Mouse (Mus musculus): ENCODE results near the gene Far2.
A peak's percentile ranks its signal among the peaks of the same experiment; 100 is the strongest.

The Far2 gene

DNA sequence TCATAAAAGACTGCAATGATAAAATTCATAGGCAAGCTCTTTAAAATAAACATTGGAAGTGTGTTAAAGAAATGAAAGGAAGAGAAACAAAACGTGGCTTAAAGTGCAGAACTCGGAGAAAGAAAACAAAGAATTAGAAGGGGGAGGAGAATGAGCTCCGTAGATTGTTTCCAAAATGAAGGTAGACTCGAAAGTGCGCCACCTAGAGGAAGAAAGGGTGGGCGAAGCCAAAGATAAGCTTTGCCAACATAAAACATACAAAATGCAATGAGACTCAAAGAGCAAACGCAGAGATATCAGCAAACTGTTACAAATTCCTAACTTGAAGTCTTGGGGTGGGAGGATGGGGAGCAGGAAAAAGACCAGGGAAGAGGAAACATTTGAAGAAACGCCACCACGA lies 57.2 kb downstream of the Far2 start:
- TF ChIP-seq GATA4 (IDR thresholded peaks at IDR 0.05; ENCODE audit: insufficient replicate concordance, low read length), result no peak

DNA sequence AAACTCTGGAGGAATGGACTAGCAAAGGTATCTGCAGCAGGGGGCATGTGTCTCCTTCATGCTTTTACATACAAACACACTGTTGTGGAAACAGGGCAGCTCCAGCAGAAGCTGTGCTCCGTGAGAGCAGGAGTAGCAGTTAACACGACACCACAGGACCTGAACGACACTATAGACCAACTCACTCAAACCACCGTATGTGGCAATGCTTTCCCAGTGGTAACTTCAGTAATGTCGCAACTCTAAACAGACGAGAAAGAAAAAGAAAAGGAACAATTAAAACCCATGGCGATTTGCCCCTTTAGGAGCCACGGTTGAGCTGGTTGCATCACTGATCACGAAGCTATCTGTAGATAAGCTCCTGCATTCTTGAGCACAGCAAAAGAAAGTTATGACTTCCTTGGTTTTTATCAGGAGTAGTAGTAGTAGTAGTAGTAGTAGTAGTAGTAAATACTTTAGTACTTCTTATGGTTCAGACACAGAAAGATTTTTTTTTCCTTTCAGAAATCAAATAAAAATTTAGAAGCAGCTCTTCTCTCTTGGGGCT lies 58.7 kb downstream of the Far2 start:
- no peak for TF ChIP-seq GATA4 (IDR thresholded peaks at IDR 0.05; ENCODE audit: insufficient replicate concordance, low read length)

DNA sequence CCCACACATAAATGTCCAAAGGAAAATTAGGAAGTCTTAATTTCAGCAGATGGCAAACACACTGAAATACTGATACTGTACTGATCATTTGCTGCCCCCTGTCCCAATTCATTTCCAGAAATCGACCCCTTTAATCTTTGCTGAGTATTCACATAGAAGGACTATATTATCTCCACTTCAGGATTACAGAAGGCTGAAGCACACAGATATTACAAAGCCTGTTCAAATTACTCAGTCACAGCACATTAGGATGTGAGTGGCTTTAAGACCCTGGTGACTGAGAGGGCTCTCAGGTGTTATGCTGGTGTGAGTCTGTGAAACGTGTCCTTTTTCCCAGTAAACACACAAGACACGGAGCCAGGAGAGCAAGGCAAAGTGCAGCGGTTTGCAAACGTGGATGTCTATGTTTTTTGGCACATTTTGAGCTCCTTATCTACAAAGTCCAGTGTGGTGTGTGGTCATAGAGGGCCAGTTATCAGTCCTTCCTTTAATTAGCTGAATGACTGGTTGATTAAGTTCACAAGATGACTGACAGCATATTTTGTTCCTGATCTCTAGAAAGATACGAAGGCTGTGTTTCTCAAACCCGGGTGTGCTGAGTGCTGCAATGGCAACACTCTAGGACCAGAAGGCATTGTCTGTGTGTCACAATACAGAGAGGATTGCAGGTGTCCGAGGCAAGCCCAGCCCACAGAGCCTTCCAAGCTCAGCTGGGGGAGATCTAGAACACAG lies 61.8 kb downstream of the Far2 start:
- peak; percentile 55; the same call in 1 of the 2 replicates for TF ChIP-seq GATA4 (IDR thresholded peaks at IDR 0.05; ENCODE audit: insufficient replicate concordance, low read length)

DNA sequence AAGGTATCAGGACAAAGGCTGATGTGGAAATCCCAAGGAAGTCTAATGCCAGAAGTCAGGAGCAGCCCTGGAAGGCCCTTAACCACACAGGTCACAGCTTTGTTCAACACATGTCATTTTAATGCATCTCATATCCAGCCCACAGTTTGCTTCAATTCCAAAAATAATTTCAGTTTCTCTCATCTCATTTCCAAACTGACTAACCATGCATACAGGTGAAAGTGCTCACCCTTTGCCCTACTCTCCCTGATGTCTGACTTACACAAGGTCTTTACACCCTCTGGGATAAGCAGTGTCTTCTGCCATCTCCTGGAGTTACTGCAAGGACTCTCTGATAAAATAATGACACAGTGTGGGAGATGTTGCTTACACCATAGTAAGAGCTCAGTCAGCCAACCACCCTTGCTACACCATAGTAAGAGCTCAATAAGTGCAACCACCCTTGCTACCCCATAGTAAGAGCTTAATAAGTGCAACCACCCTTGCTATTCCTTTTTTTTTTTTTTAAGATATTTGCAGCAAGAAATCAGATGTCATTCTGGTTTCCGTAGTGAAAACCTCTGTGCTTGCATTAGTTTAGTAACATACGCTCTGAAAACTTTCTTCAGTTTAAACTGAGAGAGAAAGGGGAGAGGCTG lies 64.1 kb downstream of the Far2 start:
- no peak for TF ChIP-seq GATA4 (IDR thresholded peaks at IDR 0.05; ENCODE audit: insufficient replicate concordance, low read length)

DNA sequence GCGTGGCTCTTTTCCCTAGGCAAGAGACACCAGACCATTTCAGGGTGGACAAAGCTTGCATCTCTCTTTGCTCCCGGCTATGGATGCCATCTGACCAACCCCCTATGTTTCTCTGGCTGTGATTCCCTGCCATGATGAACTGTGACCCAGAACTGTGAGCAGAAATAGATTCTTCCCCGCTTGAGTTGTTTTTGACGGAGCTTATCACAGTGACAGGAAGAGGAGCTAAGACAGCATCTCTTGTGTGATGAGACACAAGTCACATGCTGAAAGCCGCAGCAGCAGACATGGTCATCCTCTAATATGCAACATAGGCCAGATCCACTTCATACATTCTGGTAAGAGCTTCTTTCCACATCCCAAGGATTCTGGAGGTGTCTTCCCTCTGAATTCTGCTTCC lies 69.3 kb downstream of the Far2 start:
- TF ChIP-seq GATA4 (IDR thresholded peaks at IDR 0.05; ENCODE audit: insufficient replicate concordance, low read length), result no peak

DNA sequence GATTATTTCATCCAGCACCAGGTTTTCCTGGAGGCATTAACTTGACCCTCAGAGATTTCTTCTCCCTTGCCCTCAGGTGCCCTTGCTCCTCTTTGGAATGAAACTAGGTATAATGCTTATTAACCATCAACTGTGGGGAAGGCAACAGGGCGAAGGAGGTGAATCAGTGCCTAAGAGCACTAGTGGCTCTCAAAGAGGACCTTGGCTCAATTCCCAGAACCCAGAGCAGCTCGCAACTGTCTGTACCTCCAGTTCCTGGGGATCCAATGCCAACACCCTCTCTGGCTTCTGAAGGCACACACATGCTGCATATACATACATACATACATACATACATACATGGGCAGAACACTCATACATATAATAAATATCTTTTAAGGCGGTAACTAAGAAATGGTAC lies 69.8 kb downstream of the Far2 start:
- no peak for TF ChIP-seq GATA4 (IDR thresholded peaks at IDR 0.05; ENCODE audit: insufficient replicate concordance, low read length)

DNA sequence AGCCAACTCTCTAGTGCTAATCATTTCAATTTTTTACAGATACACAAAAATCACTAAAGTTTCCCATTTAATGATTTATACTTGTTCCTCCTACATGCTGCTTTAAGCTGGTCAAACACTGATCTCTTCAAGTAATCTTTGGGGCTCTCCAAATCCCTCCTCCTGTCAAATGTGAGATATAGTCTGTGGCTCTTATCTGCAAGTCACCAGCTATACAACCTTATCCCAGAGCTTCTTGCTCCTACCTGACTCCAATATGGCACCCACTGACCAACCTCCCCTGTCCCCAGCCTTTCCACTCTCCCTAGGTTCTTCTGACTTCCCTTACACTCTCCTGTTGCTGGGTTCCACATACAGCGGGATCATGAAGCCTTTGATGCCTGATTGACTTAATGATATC lies 70.6 kb downstream of the Far2 start:
- no peak for TF ChIP-seq GATA4 (IDR thresholded peaks at IDR 0.05; ENCODE audit: insufficient replicate concordance, low read length)

DNA sequence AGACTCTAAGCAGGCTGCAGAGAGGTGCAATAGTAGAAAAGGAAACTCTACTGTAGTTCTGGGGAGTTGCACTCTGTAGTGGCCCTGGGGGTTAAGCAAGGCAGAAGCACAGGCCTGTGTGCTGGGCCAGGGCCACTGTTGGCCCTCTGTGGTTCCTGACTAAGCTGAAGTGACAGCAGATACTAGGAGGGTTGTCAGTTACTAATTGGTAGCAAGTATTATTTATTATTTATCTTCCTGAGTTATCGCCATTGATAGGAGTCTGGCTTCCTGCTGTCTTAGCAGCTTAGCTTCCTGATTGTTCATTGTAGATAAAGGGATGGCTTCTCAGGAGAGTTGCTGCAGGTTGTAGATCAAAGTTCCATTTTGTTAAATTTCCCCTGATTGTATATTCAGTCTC lies 73.6 kb downstream of the Far2 start:
- TF ChIP-seq GATA4 (IDR thresholded peaks at IDR 0.05; ENCODE audit: insufficient replicate concordance, low read length), result no peak

DNA sequence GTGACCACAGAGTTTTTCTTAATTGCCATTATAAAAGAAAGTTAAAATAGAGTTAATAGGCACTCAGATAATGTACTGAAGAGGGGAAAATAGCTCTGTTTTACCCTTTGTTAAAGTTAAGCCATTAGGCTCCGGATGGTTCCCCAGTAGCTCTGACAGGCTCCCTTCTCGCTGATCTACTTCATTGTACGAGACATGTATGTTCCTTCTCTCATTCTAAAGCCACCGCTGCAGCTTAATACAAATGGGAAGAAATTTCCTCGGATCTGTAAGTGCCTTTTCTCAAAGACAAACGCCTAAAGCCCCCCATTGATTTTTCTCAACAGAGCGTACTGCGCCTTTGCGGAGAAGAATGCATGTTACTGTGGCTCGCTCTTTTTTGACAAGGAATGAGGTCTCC lies 85.3 kb downstream of the Far2 start:
- no peak for TF ChIP-seq GATA4 (IDR thresholded peaks at IDR 0.05; ENCODE audit: insufficient replicate concordance, low read length)

DNA sequence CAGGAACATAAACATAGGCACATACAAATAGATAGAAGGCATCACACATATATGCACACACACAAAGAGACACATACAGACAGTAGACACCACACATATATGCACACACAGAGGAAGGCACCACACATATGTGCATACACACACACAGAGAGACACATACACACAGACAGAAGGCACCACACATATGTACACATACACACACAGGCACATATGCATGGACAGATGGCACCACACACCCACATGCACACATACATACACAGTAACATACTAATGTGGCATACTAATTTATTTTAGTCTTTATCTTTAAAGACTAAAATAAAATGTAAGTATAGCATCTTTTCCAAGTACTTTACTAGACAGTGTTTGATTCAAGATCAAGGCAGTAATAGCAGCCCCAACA lies 86.5 kb downstream of the Far2 start:
- TF ChIP-seq GATA4 (IDR thresholded peaks at IDR 0.05; ENCODE audit: insufficient replicate concordance, low read length), result no peak

DNA sequence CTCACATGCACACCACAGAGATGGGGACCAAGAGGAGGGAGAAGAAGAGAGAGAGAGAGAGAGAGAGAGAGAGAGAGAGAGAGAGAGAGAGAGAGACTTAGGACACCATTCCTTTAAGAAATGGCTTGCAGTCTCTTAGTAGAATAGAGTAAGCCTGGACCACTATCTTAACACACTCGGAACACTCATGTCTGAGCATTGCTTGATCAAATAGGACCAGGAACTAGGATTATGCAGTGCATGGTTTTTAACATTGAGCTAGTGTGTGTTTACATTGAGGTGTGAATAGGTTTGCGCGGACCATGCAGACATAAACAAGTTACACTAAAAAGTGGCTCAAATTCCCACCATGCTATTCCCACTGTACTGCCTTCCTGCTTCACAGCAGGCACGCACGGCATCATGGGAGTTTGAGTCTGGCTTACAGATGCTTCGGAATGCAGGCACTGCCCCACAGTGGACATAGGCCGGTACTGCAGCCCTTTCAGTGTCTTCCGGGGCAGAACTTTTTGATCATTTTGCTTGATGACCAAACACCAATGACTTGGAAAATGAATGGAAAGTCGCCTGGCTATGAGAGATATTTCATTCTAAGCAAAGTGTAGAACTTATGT lies 88.8 kb downstream of the Far2 start:
- TF ChIP-seq GATA4 (IDR thresholded peaks at IDR 0.05; ENCODE audit: insufficient replicate concordance, low read length), result no peak

DNA sequence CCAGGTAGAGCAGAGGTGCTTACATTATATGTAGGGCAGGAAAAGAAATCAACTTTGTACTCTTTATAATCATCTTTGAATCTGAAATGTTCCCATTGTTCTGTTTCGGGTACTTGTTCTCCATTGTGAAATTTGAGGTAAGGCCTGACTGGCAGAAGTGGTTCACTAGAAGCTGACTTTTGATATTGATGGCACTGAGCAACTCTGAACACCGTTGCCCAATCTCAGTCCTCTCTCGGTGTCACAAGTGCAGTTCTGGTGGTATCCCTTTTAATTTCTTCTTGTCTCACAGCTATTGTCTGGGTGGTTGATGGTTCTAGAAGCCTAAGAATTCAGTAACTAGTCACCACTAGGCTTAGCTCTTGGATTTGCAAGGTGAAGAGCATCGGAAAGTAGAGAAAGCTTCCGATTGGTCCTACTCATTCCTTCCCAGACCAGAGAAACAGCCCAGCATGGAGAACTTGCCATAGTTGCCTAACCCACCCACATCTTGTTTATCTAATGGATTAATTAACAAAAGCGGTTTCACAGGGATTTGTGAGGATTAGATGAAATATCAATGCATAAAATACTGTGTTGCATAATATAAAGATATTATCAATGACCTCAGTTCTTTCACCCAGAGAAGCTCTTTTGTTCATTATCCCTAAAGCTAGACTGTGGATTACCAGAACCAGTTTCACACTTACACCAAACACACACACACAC lies 92.4 kb downstream of the Far2 start:
- no peak for TF ChIP-seq GATA4 (IDR thresholded peaks at IDR 0.05; ENCODE audit: insufficient replicate concordance, low read length)

DNA sequence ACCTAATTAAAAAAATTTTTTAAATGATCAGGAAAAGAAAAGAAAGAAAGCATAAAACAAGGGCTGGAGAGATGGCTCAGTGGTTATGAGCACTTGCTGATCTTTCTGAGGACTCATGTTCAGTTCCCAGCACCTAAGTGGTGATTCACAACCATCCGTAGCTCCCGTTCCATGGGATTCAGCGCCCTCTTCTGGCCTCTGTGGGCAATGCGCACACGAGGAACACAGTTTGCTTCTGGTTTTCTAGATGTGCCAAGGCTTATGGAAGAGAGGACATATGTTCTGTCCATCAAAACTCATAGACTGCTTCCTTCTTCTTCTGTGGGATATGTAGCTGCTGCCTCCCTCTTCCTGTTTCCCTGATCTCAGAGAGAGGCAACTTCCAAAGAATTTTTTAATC lies 94.8 kb downstream of the Far2 start:
- TF ChIP-seq GATA4 (IDR thresholded peaks at IDR 0.05; ENCODE audit: insufficient replicate concordance, low read length), result no peak

DNA sequence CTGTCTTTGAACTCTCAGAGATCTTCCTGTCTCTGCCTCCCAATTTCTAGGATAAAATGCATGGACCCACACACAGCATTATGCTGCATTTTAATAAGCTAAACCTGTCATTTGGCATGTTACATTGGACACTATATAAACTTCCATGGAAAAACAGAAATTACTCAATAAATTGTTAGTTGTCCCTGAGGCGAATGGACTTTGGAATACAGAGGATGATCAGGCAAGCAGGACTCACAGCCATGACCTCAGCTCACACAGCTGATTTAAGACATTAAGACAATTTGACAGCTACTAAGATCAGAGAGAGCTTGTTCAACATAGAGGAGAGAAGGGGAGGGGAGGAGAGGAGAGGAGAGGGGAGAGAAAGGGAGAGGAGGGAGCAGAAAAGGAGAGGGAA lies 95.4 kb downstream of the Far2 start:
- TF ChIP-seq GATA4 (IDR thresholded peaks at IDR 0.05; ENCODE audit: insufficient replicate concordance, low read length), result no peak

DNA sequence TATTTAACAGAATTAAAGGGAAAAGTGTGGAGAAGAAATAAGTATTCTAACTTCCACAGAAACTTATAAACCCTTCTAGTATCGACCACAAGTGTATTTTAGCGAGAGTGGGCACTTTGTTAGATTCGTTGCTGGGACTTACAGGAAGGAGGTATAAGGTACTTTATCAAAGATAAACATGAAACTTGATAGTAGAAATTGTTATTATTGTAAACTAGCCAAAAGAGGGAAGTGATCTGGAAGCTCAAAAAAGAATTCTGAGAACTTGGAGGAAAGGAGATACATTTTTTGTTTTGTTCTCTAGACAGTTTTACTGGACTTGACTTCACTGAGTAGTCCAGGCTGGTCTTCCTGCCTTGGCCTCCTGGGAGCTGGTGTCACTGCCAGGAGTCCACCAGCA lies 125.8 kb downstream of the Far2 start:
- TF ChIP-seq GATA4 (IDR thresholded peaks at IDR 0.05; ENCODE audit: insufficient replicate concordance, low read length), result no peak

DNA sequence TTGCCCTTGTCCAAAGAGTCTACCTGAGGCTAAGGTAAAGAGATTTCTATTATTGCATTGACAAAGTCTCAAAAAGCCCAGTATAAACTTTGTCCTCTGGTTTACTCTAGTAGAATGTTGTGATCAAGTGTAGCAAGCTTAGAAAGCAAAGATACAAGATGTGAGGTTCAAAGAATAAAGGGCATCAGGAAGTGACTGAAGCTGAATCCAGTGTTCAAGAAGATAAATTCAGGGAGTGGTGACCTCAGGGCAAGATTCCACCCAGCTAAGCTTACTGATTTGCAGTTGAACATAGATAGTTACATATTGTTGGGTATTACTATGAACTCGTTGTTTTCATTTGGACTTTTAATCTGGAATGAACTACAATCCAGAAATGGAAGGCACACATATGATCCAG lies 138.6 kb downstream of the Far2 start:
- TF ChIP-seq GATA4 (IDR thresholded peaks at IDR 0.05; ENCODE audit: insufficient replicate concordance, low read length), result no peak

Measured in liver, adult (tissue).